Mouse (Mus musculus) thymus, postnatal 10 days (tissue): Measurements from ENCODE around the gene Rrp9.

Source experiments
- DNase-seq, 2 experiments: peaks; one replicate each; pipeline ENCODE4 v3.0.0; 2021; ENCODE audit warnings: low spot score in 2 of 2

The Rrp9 gene

GRCm38 (mm10) chr9:106519433-106519832 is 43.7 kb downstream of the Rrp9 start:
- DNase-seq = no peak

GRCm38 (mm10) chr9:106519909-106520308 is 44.1 kb downstream of the Rrp9 start:
- no peak for DNase-seq

GRCm38 (mm10) chr9:106531833-106532232 is 56.1 kb downstream of the Rrp9 start:
- DNase-seq = peak in 1 of 2 experiments; percentile 38

GRCm38 (mm10) chr9:106534296-106534695 is 58.5 kb downstream of the Rrp9 start:
- DNase-seq = no peak

- no peak for DNase-seq
These were observed 59.2 kb downstream of the Rrp9 start for GRCm38 (mm10) chr9:106534975-106535374.
